Mouse (Mus musculus) lung, embryonic 16.5 days (tissue): ENCODE measurements around the gene Gm21969. TPM values are rescaled to one million over a fixed set of nuclear protein-coding genes. Genes with fewer than 3 reads are reported as not detected.

Experiments used
- microRNA-seq: library from miRNA; unstranded; fragments of <30 nt; microRNA quantifications from one replicate; pipeline ENCODE4, GENCODE M21; 2016
- polyA plus RNA-seq: library from polyadenylated mRNA; unstranded; fragments of >200 nt; fragmentation: Nextera tagmentation; extraction: Ambion mirVana; gene quantifications from 2 replicates; pipeline ENCODE4 v1.2.1, GENCODE M21; 2015

Gm21969 gene
- polyA plus RNA-seq, 1 experiment from 2014 or later: 0.05 TPM

Small RNA genes within 50 kb of the gene (microRNA-seq; reads per million reads assigned to microRNA genes)
- gene Gm25571: not detected
- gene Mir7020: not detected

Other genes with a start within 250 kb of the Gm21969 start
- gene Iffo2, start 72.6 kb upstream of the Gm21969 start, polyA plus RNA-seq: 2.9 and 3.7 TPM in 2 replicates
- 25.5 and 30.7 TPM in 2 replicates for gene Aldh4a1, start 19.7 kb downstream of the Gm21969 start, polyA plus RNA-seq
- not detected in 2 replicates for gene Tas1r2, start 50.4 kb downstream of the Gm21969 start, polyA plus RNA-seq
- 0.04 TPM in 1 of 2 replicates, not detected in the other for gene Pax7, start 230.3 kb downstream of the Gm21969 start, polyA plus RNA-seq